Mouse (Mus musculus) G1E (cell line): ENCODE data around the gene Slc25a41.

Experiments
- CTCF ChIP-seq: IDR thresholded peaks from 2 replicates; pipeline ENCODE4 v1.5.1; 2012; ENCODE audit warnings: low read depth, low read length, inconsistent platforms, mixed read lengths
- GATA1 ChIP-seq: IDR thresholded peaks from 2 replicates; pipeline ENCODE4 v1.6.1; 2012; ENCODE audit warnings: borderline replicate concordance, low read length, inconsistent platforms, mixed read lengths
- TAL1 ChIP-seq: conservative IDR thresholded peaks from 2 replicates; pipeline ENCODE4 v1.6.1; 2012; ENCODE audit warnings: low read depth, low read length, inconsistent platforms, mixed read lengths

DNA sequence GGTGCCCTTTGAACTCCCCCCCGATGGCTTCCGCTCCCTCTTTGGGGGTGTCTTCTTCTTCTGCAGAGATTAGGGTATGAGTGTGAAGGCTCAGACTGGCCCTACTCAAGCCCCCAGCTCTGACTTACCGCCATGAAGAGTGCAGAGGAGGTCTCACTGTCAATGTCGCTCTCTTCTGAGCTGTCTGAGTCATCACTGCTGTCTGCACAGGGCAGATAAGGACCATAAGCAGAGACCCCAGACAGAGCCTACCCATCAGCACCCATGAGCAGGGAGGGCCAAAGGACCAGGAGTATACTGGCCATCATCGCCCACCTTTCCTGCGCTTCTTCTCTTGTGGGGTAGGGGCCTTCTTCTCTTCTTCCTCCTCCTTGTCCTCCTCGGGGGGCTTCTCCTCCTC, 37.5 kb downstream of the Slc25a41 start:
- TF ChIP-seq GATA1 (no peak), CTCF (no peak), TAL1 (peak; percentile 78)
